Mouse (Mus musculus) cerebellum, adult 2 months (tissue): ENCODE data around the gene Cep131.

Experiments
- CTCF ChIP-seq: fragments of 200-500 bp; IDR thresholded peaks from 2 replicates; pipeline ENCODE4 v1.5.1; 2011; ENCODE audit warnings: low read depth, mild to moderate bottlenecking, control low read depth, low read length, moderate library complexity, borderline replicate concordance; ENCODE audit not compliant: insufficient read depth
- POLR2A ChIP-seq: fragments of 200-500 bp; IDR thresholded peaks from 2 replicates; pipeline ENCODE4 v1.6.1; 2011; ENCODE audit warnings: low read length, control low read depth, borderline replicate concordance; ENCODE audit not compliant: insufficient read depth

- TF ChIP-seq CTCF (no peak), POLR2A (no peak)
Observed at GRCm38 (mm10) chr11:120072986-120073647, 13.5 kb downstream of the Cep131 start.
